In the genomic region with DNA sequence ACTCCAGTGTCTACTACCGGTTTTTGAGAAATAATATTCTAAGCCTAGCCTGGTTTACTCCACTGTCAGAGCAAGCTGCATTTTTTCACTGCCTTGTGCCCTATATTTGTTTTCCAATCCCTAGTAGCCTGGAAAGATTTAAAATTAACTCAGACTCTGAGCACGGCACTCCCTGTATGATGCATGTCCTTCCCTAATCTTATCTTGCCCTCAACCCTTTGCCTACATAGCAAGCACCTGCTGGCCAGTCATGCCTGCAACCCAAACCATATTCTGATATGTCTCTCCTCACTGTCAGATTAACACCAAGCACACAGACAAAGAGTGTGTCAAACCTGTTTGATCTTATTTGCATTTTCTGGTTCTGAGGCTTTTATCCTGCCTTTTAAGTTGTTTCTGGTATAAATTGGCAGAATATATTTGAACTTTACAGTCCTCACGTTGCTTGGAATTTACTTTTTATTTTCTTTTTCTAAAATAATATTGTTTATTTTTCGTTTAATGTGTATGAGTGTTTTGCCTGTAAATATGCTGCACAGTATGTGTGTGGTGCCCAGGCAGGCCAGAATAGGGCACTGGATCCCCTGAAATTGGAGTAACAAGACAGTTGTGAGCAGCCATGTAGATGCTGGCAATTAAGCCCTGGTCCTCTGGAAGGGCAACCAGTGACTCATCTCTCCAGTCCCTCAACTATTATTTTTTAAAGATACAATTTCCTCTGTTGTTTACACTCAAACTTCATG, we compare ENCODE assay signal across 12 mouse cellular contexts. TPM values are rescaled to one million over a fixed set of nuclear protein-coding genes. Genes with fewer than 3 reads are reported as not detected.
DNase-seq lines count a peak whose midpoint lies in the region; ATAC-seq and TF ChIP-seq lines count a peak whose summit lies in the region.
"Had no signal": no experiment of that assay in that cellular context is flagged by ENCODE, and none has a peak within 500 bp of the region (broad histone marks: within the 10 kb centered on the region; RNA-seq: fewer than 3 reads in every experiment).

No protein-coding gene starts in this region.

- ATAC-seq in heart, embryonic 11.5 days (replicated peaks; ENCODE audit: insufficient number of reproducible peaks, low FRiP score, low TSS enrichment) = no peak
- peak; percentile 96 for ATAC-seq in stomach, embryonic 15.5 days (ENCODE audit: insufficient read depth, low FRiP score, low read depth)
- no peak for ATAC-seq in activated CD4-positive, CD25-positive, alpha-beta regulatory T cell, adult 4 months

- no peak overlapping the region for H3K4me3 ChIP-seq in heart, adult 2 months
- H3K4me3 ChIP-seq in heart, embryonic 11.5 days (ENCODE audit: low read depth, low read length) = no peak overlapping the region
- H3K4me3 ChIP-seq in liver, adult 2 months (ENCODE audit: insufficient read depth, low read depth, low read length) = no peak overlapping the region
- H3K4me3 ChIP-seq in stomach, embryonic 15.5 days (replicated peaks) = no peak overlapping the region
- H3K4me3 ChIP-seq: hindbrain, embryonic 13.5 days; limb, embryonic 13.5 days had no signal

- WGBS in heart, adult 2 months = 47% methylated on average over 4 of the region's 4 CpGs
- WGBS in heart, embryonic 11.5 days (ENCODE audit: insufficient replicate concordance) = 56% methylated on average over 4 of the region's 4 CpGs
- 50% methylated on average over 4 of the region's 4 CpGs for WGBS in liver, adult 2 months
- 55% methylated on average over 4 of the region's 4 CpGs for WGBS in stomach, embryonic 15.5 days

- peak; percentile 47; the same call in 1 of the 2 replicates for TF ChIP-seq POLR2A in heart, adult 2 months (IDR thresholded peaks at IDR 0.05; ENCODE audit: insufficient read depth, low read depth, low read length)
- TF ChIP-seq POLR2A in liver, adult 2 months (IDR thresholded peaks at IDR 0.05; ENCODE audit: extremely low read depth, insufficient read depth, low read length) = no peak

- peaks cover 49% of the 10 kb centered on the region for H3K36me3 ChIP-seq in heart, adult 2 months (ENCODE audit: control insufficient read depth, insufficient read depth, low read length)
- H3K36me3 ChIP-seq in heart, embryonic 11.5 days (ENCODE audit: control insufficient read depth, insufficient read depth, low read length) = no peaks in the 10 kb centered on the region
- no peaks in the 10 kb centered on the region for H3K36me3 ChIP-seq in liver, adult 2 months (ENCODE audit: control insufficient read depth, insufficient read depth, low read length)
- H3K36me3 ChIP-seq in stomach, embryonic 15.5 days = no peaks in the 10 kb centered on the region
- H3K36me3 ChIP-seq: hindbrain, embryonic 13.5 days; limb, embryonic 13.5 days had no signal

- intact Hi-C loops in heart, adult 2 months (cut with DNase I) = loop anchor here (5.0 kb wide), 2 partner anchors 101 to 121 kb away; no protein-coding TSS in a partner anchor
- intact Hi-C loops in heart, postnatal 36 days (cut with DNase I) = loop anchor here (5.0 kb wide), 2 partner anchors 34 to 121 kb away; no protein-coding TSS in a partner anchor

- peak; percentile 25 for TF ChIP-seq CTCF in heart, adult 2 months (IDR thresholded peaks at IDR 0.05)
- no peak for TF ChIP-seq CTCF in liver, adult 2 months (IDR thresholded peaks at IDR 0.05; ENCODE audit: low read depth, low read length)

- H3K79me2 ChIP-seq in heart, adult 2 months (replicated peaks; ENCODE audit: control insufficient read depth, insufficient read depth, low read length) = no peaks in the 10 kb centered on the region; the same call in 1 of the 2 replicates
- H3K79me2 ChIP-seq in liver, adult 2 months (ENCODE audit: control insufficient read depth, insufficient read depth, low read length) = no peaks in the 10 kb centered on the region

- DNase-seq in heart, adult 2 months = peak in 1 of 2 experiments; percentile 49
- no peak for DNase-seq in heart, postnatal 36 days
- peak; percentile 82 for DNase-seq in liver, adult 2 months (ENCODE audit: extremely low read depth, low read depth, low spot score)
- no peak for DNase-seq in adrenal gland, postnatal 25 days
- DNase-seq in testis, postnatal 10 days (ENCODE audit: low spot score) = no peak
- DNase-seq: thymus, adult 18-20 months had no signal

- H3K9me3 ChIP-seq in heart, embryonic 11.5 days (replicated peaks; ENCODE audit: control insufficient read depth, low read length) = no peaks in the 10 kb centered on the region
- no peaks in the 10 kb centered on the region for H3K9me3 ChIP-seq in stomach, embryonic 15.5 days
- H3K9me3 ChIP-seq: hindbrain, embryonic 13.5 days; limb, embryonic 13.5 days had no signal

- H3K27ac ChIP-seq in heart, adult 2 months = peak overlapping the region; percentile 87
- H3K27ac ChIP-seq in heart, embryonic 11.5 days (ENCODE audit: low read depth, low read length) = peak overlapping the region; percentile 35
- H3K27ac ChIP-seq in liver, adult 2 months (replicated peaks; ENCODE audit: insufficient read depth, low read depth, low read length) = no peak overlapping the region
- no peak overlapping the region for H3K27ac ChIP-seq in stomach, embryonic 15.5 days
- H3K27ac ChIP-seq: hindbrain, embryonic 13.5 days; kidney, postnatal 0 days; limb, embryonic 13.5 days had no signal

- H3K9ac ChIP-seq in heart, adult 2 months (ENCODE audit: low read depth, low read length) = no peak overlapping the region
- H3K9ac ChIP-seq in heart, embryonic 11.5 days (ENCODE audit: low read depth, low read length) = no peak overlapping the region
- no peak overlapping the region for H3K9ac ChIP-seq in liver, adult 2 months (ENCODE audit: low read depth, low read length)
- no peak overlapping the region for H3K9ac ChIP-seq in stomach, embryonic 15.5 days
- H3K9ac ChIP-seq: hindbrain, embryonic 13.5 days; limb, embryonic 13.5 days had no signal

- H3K4me1 ChIP-seq in heart, adult 2 months (ENCODE audit: control insufficient read depth, insufficient read depth, low read length) = peaks cover 15% of the 10 kb centered on the region
- H3K4me1 ChIP-seq in heart, embryonic 11.5 days (ENCODE audit: control insufficient read depth, insufficient read depth, low read length) = peaks cover 7% of the 10 kb centered on the region; the same call in 1 of the 2 replicates
- H3K4me1 ChIP-seq in liver, adult 2 months (ENCODE audit: control insufficient read depth, insufficient read depth, low read length) = peaks cover 14% of the 10 kb centered on the region
- no peaks in the 10 kb centered on the region for H3K4me1 ChIP-seq in stomach, embryonic 15.5 days
- H3K4me1 ChIP-seq: hindbrain, embryonic 13.5 days; limb, embryonic 13.5 days had no signal

- peak; percentile 99 for TF ChIP-seq EP300 in heart, adult 2 months (IDR thresholded peaks at IDR 0.05; ENCODE audit: insufficient read depth, low read depth, low read length)

- no peaks in the 10 kb centered on the region for H3K27me3 ChIP-seq in heart, adult 2 months (ENCODE audit: control insufficient read depth, insufficient read depth, low read length)
- no peaks in the 10 kb centered on the region for H3K27me3 ChIP-seq in heart, embryonic 11.5 days (ENCODE audit: control insufficient read depth, insufficient read depth, low read length)
- H3K27me3 ChIP-seq in liver, adult 2 months (ENCODE audit: control insufficient read depth, insufficient read depth, low read length) = no peaks in the 10 kb centered on the region
- H3K27me3 ChIP-seq in stomach, embryonic 15.5 days (replicated peaks) = no peaks in the 10 kb centered on the region
- H3K27me3 ChIP-seq: hindbrain, embryonic 13.5 days; limb, embryonic 13.5 days had no signal

- no peak overlapping the region for H3K4me2 ChIP-seq in heart, embryonic 11.5 days
- no peak overlapping the region for H3K4me2 ChIP-seq in stomach, embryonic 15.5 days
- H3K4me2 ChIP-seq: hindbrain, embryonic 13.5 days; limb, embryonic 13.5 days had no signal

RNA-seq across cellular contexts. Expression of gene Cd36, which starts 7.6 kb away (rescaled TPM):
- 1,000 to 10,000 TPM; 1,665 to 1,999 TPM for total RNA-seq in heart, adult 2 months (2021)
- polyA plus RNA-seq in heart, adult 2 months (2012; rRNA removed) = 341 and 831 TPM in 2 replicates
- 1,000 to 10,000 TPM; 1,925 to 2,084 TPM for total RNA-seq in heart, postnatal 36 days (2021)
- polyA plus RNA-seq in heart, embryonic 11.5 days (2014; fragmentation: Nextera tagmentation; extraction: Ambion mirVana) = 46.8 and 56.2 TPM in 2 replicates
- total RNA-seq in liver, adult 2 months (2014; rRNA removed) = 62.4 and 73.3 TPM in 2 replicates
- 3.6 and 19.7 TPM in 2 replicates for polyA plus RNA-seq in liver, adult 2 months (2012; rRNA removed)
- polyA plus RNA-seq in stomach, embryonic 15.5 days (2015; fragmentation: Nextera tagmentation; extraction: Ambion mirVana) = 29.7 and 30.0 TPM in 2 replicates
- under 1 TPM in 1 of 2 experiments, not detected in 1; 0.20 TPM for polyA plus RNA-seq in activated CD4-positive, CD25-positive, alpha-beta regulatory T cell, adult 4 months (2017; shearing (Covaris generic))
- 361 and 381 TPM in 2 replicates for total RNA-seq in adrenal gland, postnatal 25 days (2021)

Comparison
In these comparisons a context has a peak if more than half of its experiments do, and no peak if none do; other contexts are left out.
1. H3K27ac ChIP-seq: peak in heart, adult 2 months (single experiment) and heart, embryonic 11.5 days (single experiment); none in liver, adult 2 months (single experiment) and stomach, embryonic 15.5 days (single experiment).